Mouse (Mus musculus): ENCODE measurements around the gene Snap29. TPM values are rescaled to one million over a fixed set of nuclear protein-coding genes. Genes with fewer than 3 reads are reported as not detected.

Snap29 gene
- 21.0 TPM for polyA plus RNA-seq (2017; shearing (Covaris generic))

DNA sequence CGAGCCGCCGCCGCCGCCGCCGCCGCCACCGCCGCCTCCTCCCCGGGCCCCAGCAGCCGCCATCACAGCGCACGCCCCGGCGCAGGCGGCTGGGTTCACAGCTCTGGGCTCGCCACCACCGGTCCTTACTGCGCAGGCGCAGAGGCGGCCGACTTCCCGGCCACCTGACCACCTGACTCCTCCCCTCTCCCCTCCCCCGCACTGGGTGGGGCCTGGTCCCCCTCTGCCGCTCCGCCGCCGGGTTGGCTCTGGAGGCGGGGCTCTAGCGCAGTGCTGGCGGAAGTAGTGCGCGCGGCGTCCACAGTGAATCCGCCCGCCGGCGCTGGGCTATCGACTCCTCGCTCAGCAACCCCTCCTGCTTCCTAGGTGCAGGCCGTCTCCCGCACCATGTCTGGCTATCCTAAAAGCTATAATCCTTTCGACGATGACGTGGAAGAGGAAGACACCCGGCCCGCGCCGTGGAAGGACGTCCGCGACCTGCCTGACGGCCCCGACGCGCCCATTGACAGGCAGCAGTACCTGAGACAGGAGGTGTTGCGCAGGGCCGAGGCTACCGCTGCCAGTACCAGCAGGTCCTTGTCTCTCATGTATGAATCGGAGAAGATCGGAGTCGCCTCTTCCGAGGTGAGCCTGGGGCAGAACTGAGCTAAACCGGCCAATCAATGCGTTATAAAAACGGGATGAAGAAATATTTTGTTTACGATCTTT, at the start of gene Snap29, which contains the start of gene Pi4ka:
Gene Snap29, plus strand, starts transcription at position 251 of the 708 bp plus-strand sequence.
Gene Pi4ka, minus strand, starts transcription at position 579 of the 708 bp plus-strand sequence.

DNA sequence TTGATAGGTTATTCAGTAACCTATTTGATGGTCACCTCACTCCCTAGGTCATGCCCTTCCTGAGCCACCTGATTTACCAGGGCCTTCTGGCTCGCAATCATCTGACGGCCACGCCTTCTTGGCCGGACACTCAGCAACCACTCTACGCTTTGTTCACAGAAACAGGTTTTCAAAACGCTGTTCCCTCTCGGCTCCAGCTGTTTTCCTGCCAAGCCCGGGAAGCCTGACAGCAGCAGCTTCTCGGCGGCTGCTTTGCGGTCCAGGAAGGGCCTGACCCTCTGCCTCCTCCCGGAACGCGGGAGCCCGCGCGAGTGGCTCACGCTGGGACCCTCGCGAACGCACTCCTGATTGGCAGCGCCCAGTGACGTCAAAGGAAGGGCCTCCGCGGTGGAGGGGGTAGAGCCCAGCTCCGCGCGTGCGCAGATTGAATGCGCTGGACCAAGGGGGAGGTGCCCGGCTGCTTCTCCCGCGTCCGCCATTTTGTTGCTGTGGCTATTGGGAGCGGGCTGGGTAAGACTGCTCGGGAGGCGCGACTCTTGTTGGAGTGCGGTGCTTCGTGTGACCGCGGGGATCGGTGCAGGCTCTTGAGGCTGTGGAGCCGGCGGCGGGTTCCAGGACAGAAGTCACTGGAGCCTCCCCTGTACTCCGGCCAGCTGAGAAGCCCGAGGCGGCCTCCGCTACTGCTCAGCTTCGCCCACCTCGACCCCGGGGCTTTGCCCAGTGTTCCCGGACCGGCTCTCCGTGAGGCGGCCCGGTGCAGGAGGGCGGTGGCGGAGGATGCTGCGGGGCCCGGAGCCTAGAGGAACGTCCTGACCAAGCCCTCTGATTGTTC, 46.0 kb downstream of the Snap29 start, which contains the start of gene Crkl:
Gene Crkl, plus strand, starts transcription at position 447 of the 832 bp plus-strand sequence.

Other genes starting within 250 kb of the Snap29 start
- gene Ube2l3, start 203.3 kb upstream of the Snap29 start, polyA plus RNA-seq (2017; shearing (Covaris generic)), result 311 TPM
- not detected for gene Rimbp3, start 197.4 kb upstream of the Snap29 start, polyA plus RNA-seq (2017; shearing (Covaris generic))
- gene Hic2, start 172.4 kb upstream of the Snap29 start, polyA plus RNA-seq (2017; shearing (Covaris generic)), result 1.9 TPM
- 155 TPM for gene Tmem191c, start 129.9 kb upstream of the Snap29 start, polyA plus RNA-seq (2017; shearing (Covaris generic))
- gene Serpind1, start 74.6 kb upstream of the Snap29 start, polyA plus RNA-seq (2017; shearing (Covaris generic)), result 0.43 TPM
- 39.0 TPM for gene Pi4ka, start 328 bp downstream of the Snap29 start, polyA plus RNA-seq (2017; shearing (Covaris generic))
- gene Crkl, start 46.0 kb downstream of the Snap29 start, polyA plus RNA-seq (2017; shearing (Covaris generic)), result 90.5 TPM
- gene Aifm3, start 83.6 kb downstream of the Snap29 start, polyA plus RNA-seq (2017; shearing (Covaris generic)), result not detected
- gene Lztr1, start 102.7 kb downstream of the Snap29 start, polyA plus RNA-seq (2017; shearing (Covaris generic)), result 80.6 TPM
- gene Thap7, start 125.2 kb downstream of the Snap29 start, polyA plus RNA-seq (2017; shearing (Covaris generic)), result 83.2 TPM
- not detected for gene Lrrc74b, start 155.3 kb downstream of the Snap29 start, polyA plus RNA-seq (2017; shearing (Covaris generic))
- gene P2rx6, start 155.9 kb downstream of the Snap29 start, polyA plus RNA-seq (2017; shearing (Covaris generic)), result not detected
- gene Slc7a4, start 177.2 kb downstream of the Snap29 start, polyA plus RNA-seq (2017; shearing (Covaris generic)), result 4.0 TPM
- gene Smpd4, start 213.4 kb downstream of the Snap29 start, polyA plus RNA-seq (2017; shearing (Covaris generic)), result 31.1 TPM
- 0.54 TPM for gene Ccdc74a, start 240.5 kb downstream of the Snap29 start, polyA plus RNA-seq (2017; shearing (Covaris generic))

All from inflammation-experienced regulatory T-cells, adult 16 weeks (primary cell).